Mouse (Mus musculus) T-helper 2 cell (primary cell): ENCODE measurements at regions not wholly inside any gene's neighbourhood (a gene's known extent, or its start where the extent isn't known, plus 50 kb on each side); places are given as distances from the start of the nearest gene placed in this dataset.

ENCODE experiments used
- in situ Hi-C: fragments of 300-600 bp; cut with MboI, MseI; formaldehyde crosslinking; loops from one replicate; pipeline ENCODE4 v1.15.1; 2025; ENCODE audit warnings: high pct_unique_total_duplicates

DNA sequence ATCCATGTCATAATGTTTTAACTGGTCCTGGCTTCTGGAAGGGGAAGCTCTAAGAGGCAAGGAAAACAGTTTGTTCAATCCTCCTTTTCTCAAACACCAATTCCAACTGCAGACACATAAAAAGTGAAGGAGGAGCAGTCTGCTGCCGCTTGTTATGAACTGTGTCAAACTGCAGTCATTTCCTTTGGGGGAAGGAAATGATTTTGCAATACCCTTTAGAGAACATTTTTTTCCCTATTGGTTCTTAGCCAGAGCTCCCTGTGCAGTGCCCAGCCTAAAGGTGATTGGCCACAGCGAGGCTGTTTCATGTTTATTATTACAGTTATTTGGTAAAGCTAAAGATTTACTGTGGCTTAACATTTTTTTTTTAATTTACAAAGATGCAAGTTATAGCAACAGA lies 1132.6 kb upstream of the Fbxo33 start:
- in situ Hi-C loops = no loop called here

DNA sequence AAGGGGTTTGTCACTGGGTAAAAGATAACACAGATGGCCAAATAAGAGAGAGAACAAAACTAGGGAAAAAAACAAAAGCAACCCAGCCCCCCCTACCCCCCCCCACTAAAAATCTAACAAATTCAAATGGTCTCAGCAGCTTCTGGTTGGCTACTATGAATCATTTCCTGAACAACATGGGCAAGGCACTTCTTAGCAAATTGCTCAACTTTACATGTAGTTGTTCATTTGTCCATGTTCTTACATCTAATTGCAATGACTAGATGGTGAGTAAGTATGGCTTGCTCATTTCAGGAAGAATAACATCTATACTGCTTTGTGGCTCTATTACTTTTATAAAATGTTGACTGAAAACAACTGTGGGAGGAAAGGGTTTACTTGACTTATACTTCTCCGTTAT lies 1124.9 kb upstream of the Fbxo33 start:
- in situ Hi-C loops = no loop called here

DNA sequence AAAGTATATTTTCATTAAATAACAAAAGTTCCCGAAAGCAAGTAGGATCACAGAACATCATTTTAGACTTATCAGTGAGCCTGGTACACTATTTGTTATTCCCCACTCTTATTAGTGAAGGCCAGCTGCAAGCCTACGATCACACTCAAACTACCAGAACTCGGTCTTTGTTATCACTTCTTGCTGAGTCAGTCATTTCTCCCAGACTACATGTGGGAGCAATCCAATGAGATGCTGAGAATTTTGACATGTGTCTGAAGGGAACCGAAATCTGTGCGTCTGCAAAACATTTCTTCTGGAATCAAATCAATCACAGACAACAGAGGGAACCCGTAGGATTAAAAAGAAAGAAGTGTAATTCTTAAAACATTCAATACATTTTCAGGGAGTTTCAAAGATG lies 1100.5 kb upstream of the Fbxo33 start:
- in situ Hi-C loops = no loop called here

DNA sequence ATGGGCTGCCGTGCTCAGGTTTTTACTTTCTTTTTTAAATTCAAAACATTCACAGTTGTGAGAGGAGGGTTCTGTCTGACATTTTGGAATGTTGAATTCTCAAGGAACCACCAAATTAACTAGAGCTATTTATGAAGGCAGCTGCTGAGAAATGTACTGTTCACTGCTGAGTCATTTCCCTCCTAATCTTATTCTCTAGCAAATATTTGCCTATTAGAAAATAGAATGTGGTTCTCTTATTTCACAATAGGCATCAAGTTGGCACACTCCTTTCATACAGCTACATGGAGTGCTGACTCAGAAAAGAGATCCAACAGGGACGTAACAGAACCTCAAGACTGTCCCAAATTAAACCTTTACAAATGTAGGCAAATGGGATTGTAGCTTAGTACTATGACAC lies 1073.1 kb upstream of the Fbxo33 start:
- in situ Hi-C loops = no loop called here

DNA sequence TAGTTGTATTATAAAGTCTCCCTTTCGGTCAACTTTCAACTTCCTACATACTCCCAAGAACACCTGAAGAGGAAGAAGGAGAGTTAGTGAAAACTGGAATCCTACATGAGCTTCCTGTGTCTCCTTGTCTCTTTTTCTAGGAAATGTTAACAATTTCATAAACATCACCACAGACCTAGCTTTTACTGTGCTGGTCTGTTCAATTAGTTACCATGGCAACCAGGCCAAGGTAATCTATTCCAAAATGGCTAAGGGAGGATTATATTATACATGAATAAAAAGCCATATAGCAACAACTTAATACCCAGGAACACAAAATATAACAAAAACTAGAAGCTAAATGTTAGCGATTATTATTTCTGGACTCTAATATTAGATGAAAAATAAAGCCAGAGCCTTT lies 1069.3 kb upstream of the Fbxo33 start:
- in situ Hi-C loops = no loop called here

DNA sequence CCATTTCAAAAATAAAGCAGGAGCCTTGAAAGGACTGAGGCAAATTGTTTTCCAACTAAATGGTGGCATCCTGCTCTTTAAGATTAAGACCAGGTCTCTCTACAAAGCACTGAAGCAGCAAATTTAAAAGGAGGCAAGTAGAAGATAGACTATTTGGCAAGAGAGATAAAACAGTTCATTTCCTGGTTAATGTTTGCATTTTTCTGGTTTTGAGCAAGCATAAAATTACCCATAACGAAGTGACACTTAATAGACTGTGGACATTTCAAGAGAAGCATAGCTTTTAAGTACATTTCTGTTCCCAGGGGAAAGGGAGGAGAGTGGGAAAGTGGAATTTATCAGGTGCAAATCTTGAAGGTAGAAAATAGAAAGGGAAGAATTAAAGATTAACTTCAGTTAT lies 1035.8 kb upstream of the Fbxo33 start:
- in situ Hi-C loops = no loop called here

DNA sequence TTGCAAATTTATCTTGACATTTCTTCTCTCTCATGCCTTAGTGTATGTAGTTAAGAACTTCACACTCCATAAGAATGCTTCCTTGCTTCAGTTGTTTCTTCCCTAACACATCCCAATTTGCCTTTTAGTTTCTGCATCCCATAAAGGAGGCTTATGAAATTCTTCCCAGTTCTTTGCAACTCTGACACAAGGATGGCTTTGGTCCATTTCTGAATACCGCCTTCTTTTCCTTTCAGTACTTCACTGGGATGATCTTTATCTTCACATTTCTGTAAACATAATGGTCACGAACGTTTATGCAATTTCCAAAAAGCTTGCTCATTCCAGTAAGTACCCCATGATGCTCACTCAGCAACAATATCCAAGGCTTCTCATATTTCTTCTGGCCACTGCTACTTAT lies 994.5 kb upstream of the Fbxo33 start:
- in situ Hi-C loops = no loop called here

DNA sequence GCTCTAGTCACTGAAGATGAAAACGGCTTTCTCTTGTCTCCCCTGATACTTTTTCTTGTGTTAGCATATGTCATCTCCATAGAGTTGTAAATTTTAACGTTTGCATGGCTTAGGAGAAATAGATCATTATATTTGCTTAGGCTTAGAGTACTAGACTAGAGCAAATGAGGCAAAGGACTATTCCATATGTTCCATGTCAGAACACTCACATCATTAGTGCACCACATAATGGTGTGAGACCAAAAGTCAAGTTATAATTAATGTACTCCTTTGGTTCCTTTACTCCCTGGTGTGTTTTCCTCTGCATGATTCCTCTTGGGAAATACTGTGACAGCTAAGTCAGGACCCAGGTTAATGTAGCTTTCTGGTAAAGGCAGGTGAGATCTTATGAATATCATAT lies 956.2 kb upstream of the Fbxo33 start:
- in situ Hi-C loops = no loop called here

DNA sequence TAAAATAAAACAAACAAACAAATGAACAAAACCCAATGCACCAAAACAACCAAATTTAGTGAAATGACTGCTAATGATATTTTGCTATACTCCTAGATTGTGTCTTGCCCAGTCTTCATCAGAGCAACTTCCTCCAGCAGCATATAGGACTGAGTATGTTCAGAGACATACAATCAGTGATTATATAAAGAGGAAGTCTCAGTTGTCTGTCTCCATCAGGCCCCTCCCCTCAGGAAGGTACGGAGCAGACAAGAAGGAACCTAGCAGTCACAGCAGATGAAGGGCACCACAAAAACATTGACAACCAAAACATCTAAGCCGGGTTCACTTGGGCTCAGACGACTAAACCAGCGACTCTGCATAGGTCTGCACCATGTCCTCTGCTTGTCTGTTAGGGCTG lies 930.7 kb upstream of the Fbxo33 start:
- in situ Hi-C loops = loop anchor here (10.0 kb wide), 1 partner anchor 1585 kb away; no protein-coding TSS in a partner anchor

DNA sequence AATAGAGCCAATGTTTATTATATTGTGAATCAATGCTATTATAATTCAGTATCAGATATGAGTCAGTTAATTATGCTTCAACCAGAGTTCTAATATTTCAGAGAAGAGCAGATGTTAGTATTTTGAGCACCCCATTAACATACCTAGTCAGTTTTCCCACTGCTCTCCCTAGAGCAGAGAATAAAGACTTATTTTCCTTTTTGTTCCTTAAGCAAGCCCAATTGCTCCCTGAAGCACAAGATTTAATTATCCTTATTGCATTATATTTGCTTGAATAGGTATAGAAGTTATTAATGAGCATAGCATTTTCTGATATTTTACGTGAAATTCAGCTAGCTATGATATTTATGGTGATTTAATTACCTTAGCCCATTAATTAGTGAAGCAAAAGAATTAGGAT lies 927.8 kb upstream of the Fbxo33 start:
- in situ Hi-C loops = no loop called here
